Mouse (Mus musculus) lung, postnatal 0 days (tissue): ENCODE measurements around the gene Adh1.

ENCODE experiments used
- CTCF ChIP-seq: IDR thresholded peaks from 2 replicates; pipeline ENCODE4 v1.5.1; 2016; ENCODE audit warnings: antibody characterized with exemption, mild to moderate bottlenecking
- EP300 ChIP-seq: IDR thresholded peaks from 2 replicates; pipeline ENCODE4 v1.6.1; 2016; ENCODE audit warnings: antibody characterized with exemption, mild to moderate bottlenecking, control low read depth

GRCm38 (mm10) chr3:138283831-138284230, 23.0 kb downstream of the Adh1 start:
- TF ChIP-seq EP300 (peak; percentile 61), CTCF (no peak)
